Mouse (Mus musculus) left cerebral cortex, postnatal 4 days (tissue): ENCODE results near the gene Ubqlnl. TPM values are rescaled to one million over a fixed set of nuclear protein-coding genes. Genes with fewer than 3 reads are reported as not detected.
A peak's percentile ranks its signal among the peaks of the same experiment; 100 is the strongest.

ENCODE experiments used
- DNase-seq: peaks from one replicate; pipeline ENCODE4 v3.0.0-alpha.2; 2022
- intact Hi-C: fragments of 180-260 bp; cut with DNase I; formaldehyde crosslinking; loops from one replicate; pipeline ENCODE4 v1.15.1; 2025
- total RNA-seq, 2 experiments: library from RNA; stranded (reverse); gene quantifications; 2 replicates each; pipeline ENCODE4 v1.2.3; 2021

The Ubqlnl gene
- total RNA-seq, result not detected

GRCm38 (mm10) chr7:104150456-104150855, at the start of gene Ubqlnl:
Ubqlnl (minus strand) TSS chr7:104150556.
- no peak for DNase-seq
- intact Hi-C loops, result no loop called here

- intact Hi-C loops, result no loop called here
- DNase-seq, result peak; percentile 43
Measured at GRCm38 (mm10) chr7:104199822-104200221, 49.5 kb upstream of the Ubqlnl start.

- DNase-seq, result no peak
- intact Hi-C loops, result no loop called here
Measured at GRCm38 (mm10) chr7:104195885-104196284, 45.5 kb upstream of the Ubqlnl start, which contains the start of gene Olfr649. Olfr649 (minus strand) TSS chr7:104195985.

- intact Hi-C loops, result no loop called here
- DNase-seq, result no peak
Measured at GRCm38 (mm10) chr7:104191275-104191674, 40.9 kb upstream of the Ubqlnl start.

- DNase-seq, result no peak
- intact Hi-C loops, result no loop called here
Measured at GRCm38 (mm10) chr7:104183292-104183691, 32.9 kb upstream of the Ubqlnl start, which contains the start of gene Olfr648. Olfr648 (minus strand) TSS chr7:104183392.

- intact Hi-C loops, result loop anchor here (10.0 kb wide), 1 partner anchor 994 kb away; the partner anchor contains the start of gene Olfr592
- DNase-seq, result no peak
Measured at GRCm38 (mm10) chr7:104179074-104179473, 28.7 kb upstream of the Ubqlnl start.

- intact Hi-C loops, result loop anchor here (10.0 kb wide), 1 partner anchor 994 kb away; the partner anchor contains the start of gene Olfr592
- no peak for DNase-seq
Measured at GRCm38 (mm10) chr7:104178422-104179054, 28.2 kb upstream of the Ubqlnl start.

GRCm38 (mm10) chr7:104175085-104175484, 24.7 kb upstream of the Ubqlnl start:
- no peak for DNase-seq
- intact Hi-C loops, result loop anchor here (10.0 kb wide), 1 partner anchor 990 kb away; the partner anchor contains the start of gene Olfr592

- intact Hi-C loops, result loop anchor here (10.0 kb wide), 1 partner anchor 985 kb away; the partner anchor contains the start of gene Olfr592
- no peak for DNase-seq
Measured at GRCm38 (mm10) chr7:104169634-104170204, 19.4 kb upstream of the Ubqlnl start.

- intact Hi-C loops, result no loop called here
- DNase-seq, result no peak
Measured at GRCm38 (mm10) chr7:104167105-104167504, 16.7 kb upstream of the Ubqlnl start.

- intact Hi-C loops, result no loop called here
- DNase-seq, result no peak
Measured at GRCm38 (mm10) chr7:104143179-104143578, 7.2 kb downstream of the Ubqlnl start, which contains the start of gene Ubqln3. Ubqln3 (minus strand) TSS chr7:104143279.

GRCm38 (mm10) chr7:104137305-104137704, 13.1 kb downstream of the Ubqlnl start, which contains the start of gene Olfr643:
Olfr643 (minus strand) TSS chr7:104137405.
- intact Hi-C loops, result no loop called here
- DNase-seq, result no peak

GRCm38 (mm10) chr7:104129726-104130125, 20.6 kb downstream of the Ubqlnl start, which contains the start of gene Ubqln5:
Ubqln5 (minus strand) TSS chr7:104129826.
- DNase-seq, result no peak
- intact Hi-C loops, result no loop called here

- no peak for DNase-seq
- intact Hi-C loops, result no loop called here
Measured at GRCm38 (mm10) chr7:104104757-104104972, 45.7 kb downstream of the Ubqlnl start, which contains the start of gene Olfr646. Olfr646 (plus strand) TSS chr7:104104873.

- no peak for DNase-seq
- intact Hi-C loops, result no loop called here
Measured at GRCm38 (mm10) chr7:104103913-104104756, 46.2 kb downstream of the Ubqlnl start.

Other genes with a start within 250 kb of the Ubqlnl start
- gene Olfr65, start 247.1 kb downstream of the Ubqlnl start, total RNA-seq, result not detected
- not detected for gene Olfr631, start 221.7 kb downstream of the Ubqlnl start, total RNA-seq
- not detected for gene Olfr632, start 216.2 kb downstream of the Ubqlnl start, total RNA-seq
- gene Olfr633, start 206.1 kb downstream of the Ubqlnl start, total RNA-seq, result not detected
- gene Olfr635, start 179.4 kb downstream of the Ubqlnl start, total RNA-seq, result under 1 TPM in 1 of 2 experiments, not detected in 1; 0.08 TPM
- not detected for gene Olfr638, start 151.8 kb downstream of the Ubqlnl start, total RNA-seq
- under 1 TPM; 0.10 to 0.38 TPM for gene Olfr639, start 133.3 kb downstream of the Ubqlnl start, total RNA-seq
- gene Olfr640, start 125.0 kb downstream of the Ubqlnl start, total RNA-seq, result not detected
- gene Olfr641, start 115.1 kb downstream of the Ubqlnl start, total RNA-seq, result not detected
- gene Olfr642, start 97.9 kb downstream of the Ubqlnl start, total RNA-seq, result not detected
- gene 4930516K23Rik, start 89.1 kb downstream of the Ubqlnl start, total RNA-seq, result not detected
- gene Olfr644, start 78.7 kb downstream of the Ubqlnl start, total RNA-seq, result not detected
- gene Olfr645, start 65.1 kb downstream of the Ubqlnl start, total RNA-seq, result not detected
- not detected for gene Olfr646, start 45.7 kb downstream of the Ubqlnl start, total RNA-seq
- not detected for gene Ubqln5, start 20.7 kb downstream of the Ubqlnl start, total RNA-seq
- gene Olfr643, start 13.2 kb downstream of the Ubqlnl start, total RNA-seq, result not detected
- not detected for gene Ubqln3, start 7.3 kb downstream of the Ubqlnl start, total RNA-seq
- gene Olfm5, start 14.3 kb upstream of the Ubqlnl start, total RNA-seq, result not detected
- gene Olfr648, start 32.8 kb upstream of the Ubqlnl start, total RNA-seq, result under 1 TPM; 0.38 to 0.46 TPM
- gene Olfr649, start 45.4 kb upstream of the Ubqlnl start, total RNA-seq, result not detected
- gene Trim6, start 68.2 kb upstream of the Ubqlnl start, total RNA-seq, result under 1 TPM; 0.24 to 0.28 TPM
- 1 to 10 TPM in 1 of 2 experiments, under 1 TPM in 1; 0.78 to 1.0 TPM for gene Trim34a, start 93.9 kb upstream of the Ubqlnl start, total RNA-seq
- gene Trim5, start 137.5 kb upstream of the Ubqlnl start, total RNA-seq, result under 1 TPM; 0.20 to 0.46 TPM
- gene Trim12a, start 164.9 kb upstream of the Ubqlnl start, total RNA-seq, result 1 to 10 TPM; 1.4 to 2.3 TPM
- not detected for gene Trim34b, start 178.9 kb upstream of the Ubqlnl start, total RNA-seq
- 1 to 10 TPM; 1.6 to 2.0 TPM for gene Trim12c, start 202.8 kb upstream of the Ubqlnl start, total RNA-seq
- gene Trim30b, start 219.3 kb upstream of the Ubqlnl start, total RNA-seq, result not detected